Mouse (Mus musculus) ES-E14 (cell line): ENCODE measurements around the gene Amn. TPM values are rescaled to one million over a fixed set of nuclear protein-coding genes. Genes with fewer than 3 reads are reported as not detected.

Experiments used
- DNase-seq: peaks from one replicate; pipeline ENCODE4 v3.0.0-alpha.2; 2013; ENCODE audit warnings: low read depth, low spot score
- H3K27ac ChIP-seq: 2 replicates; pipeline ENCODE4 v1.5.1; 2012; ENCODE audit warnings: low read depth, mild to moderate bottlenecking, low read length, moderate library complexity, mixed read lengths; ENCODE audit not compliant: poor library complexity, insufficient read depth, severe bottlenecking
- H3K36me3 ChIP-seq: 2 replicates; pipeline ENCODE4 v1.6.1; 2012; ENCODE audit warnings: mild to moderate bottlenecking, low read length, moderate library complexity, mixed read lengths; ENCODE audit not compliant: control insufficient read depth, poor library complexity, insufficient read depth, severe bottlenecking
- H3K4me1 ChIP-seq, 2 experiments: fragments of 150-350 bp in 1 of 2; sonication (generic) in 1 of 2; 2 replicates each; pipeline ENCODE4 v1.6.1; 2012; ENCODE audit warnings: low read length in 2 of 2, mild to moderate bottlenecking in 1 of 2, mixed read lengths in 1 of 2; ENCODE audit not compliant: control insufficient read depth in 2 of 2, insufficient read depth in 2 of 2, poor library complexity in 1 of 2
- H3K4me3 ChIP-seq, 2 experiments: fragments of 150-350 bp in 1 of 2; sonication (generic) in 1 of 2; 2 replicates each; pipeline ENCODE4 v1.5.1; 2012; ENCODE audit warnings: low read length in 2 of 2, low read depth in 1 of 2, mild to moderate bottlenecking in 1 of 2, mixed read lengths in 1 of 2; ENCODE audit not compliant: insufficient read depth in 1 of 2, poor library complexity in 1 of 2, severe bottlenecking in 1 of 2
- H3K9ac ChIP-seq: 2 replicates; pipeline ENCODE4 v1.6.1; 2012; ENCODE audit warnings: low read depth, mild to moderate bottlenecking, low read length, mixed read lengths; ENCODE audit not compliant: poor library complexity, insufficient read depth, severe bottlenecking
- H3K9me3 ChIP-seq: fragments of 150-350 bp; sonication (generic); 2 replicates; pipeline ENCODE4 v1.6.1; 2012; ENCODE audit warnings: low read depth, mild to moderate bottlenecking, low read length; ENCODE audit not compliant: control insufficient read depth, insufficient read depth
- CHD2 ChIP-seq: IDR thresholded peaks from 2 replicates; pipeline ENCODE4 v1.6.1; 2014; ENCODE audit warnings: mild to moderate bottlenecking, low read depth, low read length, inconsistent platforms
- HCFC1 ChIP-seq: IDR thresholded peaks from 2 replicates; pipeline ENCODE4 v1.6.1; 2012; ENCODE audit warnings: low read length, inconsistent platforms, borderline replicate concordance; ENCODE audit not compliant: insufficient read depth
- MAFK ChIP-seq: IDR thresholded peaks from 2 replicates; pipeline ENCODE4 v1.6.1; 2014; ENCODE audit warnings: mild to moderate bottlenecking, low read depth, low read length, inconsistent platforms; ENCODE audit not compliant: insufficient read depth
- ZC3H11A ChIP-seq: IDR thresholded peaks from 2 replicates; pipeline ENCODE4 v1.6.1; 2012; ENCODE audit warnings: low read depth, mild to moderate bottlenecking, inconsistent platforms, low read length, borderline replicate concordance
- ZNF384 ChIP-seq: IDR thresholded peaks from 2 replicates; pipeline ENCODE4 v1.6.1; 2012; ENCODE audit warnings: low read depth, low read length, inconsistent platforms
- in situ Hi-C, 2 experiments: fragments of 600-800 bp; cut with MboI; formaldehyde crosslinking; loops; one replicate each; pipeline ENCODE4 v1.15.1; 2025; ENCODE audit warnings: low sequenced_read_pairs in 2 of 2, inconsistent platforms in 1 of 2; ENCODE audit not compliant: unreplicated experiment in 2 of 2
- total RNA-seq: library from RNA; depleted of rRNA; stranded (reverse); fragments of 300-350 nt; gene quantifications from 2 replicates; pipeline ENCODE4 v1.2.3, GENCODE M21; 2012

Amn gene
- total RNA-seq, 1 experiment, result 15.5 TPM

DNA sequence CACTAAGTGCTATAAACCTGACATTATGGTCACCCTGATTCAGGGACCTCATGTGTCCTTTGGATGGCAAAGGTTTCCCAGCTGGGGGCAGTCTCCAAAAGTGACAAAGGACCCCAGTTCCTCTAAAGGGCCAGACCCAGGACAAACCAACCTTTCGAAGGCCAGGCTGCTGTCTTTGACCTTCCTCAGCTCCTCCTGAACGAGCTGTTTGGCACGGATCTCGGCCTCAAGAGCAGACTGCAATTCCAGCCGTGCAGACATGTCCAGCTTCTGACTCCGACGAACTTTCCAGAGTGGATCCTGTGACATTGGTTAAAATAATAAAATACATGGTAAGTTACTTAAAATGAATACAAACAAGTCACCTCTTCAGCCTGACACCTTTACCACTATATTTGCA, 43.4 kb downstream of the Amn start:
- H3K4me1 ChIP-seq, result peaks cover 0 to 7% of the 10 kb centered on the region in 2 experiments; a peak in 1 of 4 replicates
- no peak overlapping the region for H3K9ac ChIP-seq
- no peak overlapping the region for H3K4me3 ChIP-seq
- TF ChIP-seq HCFC1 (no peak), ZC3H11A (no peak), MAFK (no peak), ZNF384 (no peak), CHD2 (no peak)
- H3K36me3 ChIP-seq, result peaks cover 66% of the 10 kb centered on the region
- no peak overlapping the region for H3K27ac ChIP-seq
- DNase-seq, result no peak
- in situ Hi-C loops, result no loop called here
- no peaks in the 10 kb centered on the region for H3K9me3 ChIP-seq

DNA sequence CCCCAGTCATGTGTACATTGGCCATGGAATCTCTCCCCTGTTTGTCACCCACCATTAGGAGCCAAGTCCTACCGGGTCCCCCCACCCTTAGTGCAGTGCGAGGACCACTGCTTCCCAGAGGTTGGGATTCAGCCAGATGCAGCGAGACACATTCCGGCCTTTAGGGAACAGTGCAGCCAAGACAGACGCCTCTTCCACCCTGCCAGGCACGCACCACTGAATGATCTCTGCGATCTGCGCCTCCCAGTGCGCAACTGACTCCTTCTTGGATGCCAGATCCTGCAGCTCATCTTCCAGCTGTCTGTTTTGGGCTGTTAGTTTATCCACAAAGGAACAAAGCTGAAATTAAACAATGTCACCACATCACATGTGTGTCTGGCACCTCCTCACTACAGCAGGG, 46.8 kb downstream of the Amn start:
- TF ChIP-seq MAFK, result no peak
- no peak for TF ChIP-seq ZC3H11A
- no peak for TF ChIP-seq CHD2
- TF ChIP-seq ZNF384, result no peak
- TF ChIP-seq HCFC1, result no peak
- in situ Hi-C loops, result no loop called here
- Histone ChIP-seq H3K9ac (no peak overlapping the region), H3K4me1 (peaks cover 0 to 2% of the 10 kb centered on the region in 2 experiments; a peak in 1 of 4 replicates), H3K9me3 (no peaks in the 10 kb centered on the region), H3K4me3 (no peak overlapping the region), H3K27ac (no peak overlapping the region), H3K36me3 (peaks cover 71% of the 10 kb centered on the region)
- DNase-seq, result no peak

DNA sequence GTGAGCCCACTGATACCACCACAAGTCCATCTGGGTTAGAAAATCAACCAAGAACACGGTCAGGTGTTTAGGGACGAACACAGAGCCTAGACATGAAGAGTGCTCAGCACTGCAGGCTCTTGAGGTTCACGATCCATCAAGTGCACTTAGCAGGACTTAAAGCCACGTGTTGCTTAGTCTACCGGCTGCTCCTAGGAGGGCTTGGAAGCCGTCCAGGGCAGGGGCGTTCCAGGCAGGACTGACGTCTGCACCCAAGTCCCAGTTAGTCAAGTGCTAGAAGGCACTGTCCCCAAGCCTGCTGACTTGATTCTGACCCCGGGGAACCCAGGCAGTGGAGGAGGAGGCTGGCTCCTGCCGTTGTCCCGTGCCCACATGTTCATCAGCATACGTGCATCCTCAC, 49.7 kb downstream of the Amn start:
- no peak overlapping the region for H3K9ac ChIP-seq
- peaks cover 69% of the 10 kb centered on the region for H3K36me3 ChIP-seq
- in situ Hi-C loops, result no loop called here
- no peaks in the 10 kb centered on the region for H3K9me3 ChIP-seq
- H3K4me1 ChIP-seq, result peaks cover 0 to 2% of the 10 kb centered on the region in 2 experiments; a peak in 1 of 4 replicates
- TF ChIP-seq CHD2 (no peak), ZNF384 (no peak), HCFC1 (no peak), ZC3H11A (no peak), MAFK (no peak)
- DNase-seq, result no peak
- no peak overlapping the region for H3K4me3 ChIP-seq
- no peak overlapping the region for H3K27ac ChIP-seq

DNA sequence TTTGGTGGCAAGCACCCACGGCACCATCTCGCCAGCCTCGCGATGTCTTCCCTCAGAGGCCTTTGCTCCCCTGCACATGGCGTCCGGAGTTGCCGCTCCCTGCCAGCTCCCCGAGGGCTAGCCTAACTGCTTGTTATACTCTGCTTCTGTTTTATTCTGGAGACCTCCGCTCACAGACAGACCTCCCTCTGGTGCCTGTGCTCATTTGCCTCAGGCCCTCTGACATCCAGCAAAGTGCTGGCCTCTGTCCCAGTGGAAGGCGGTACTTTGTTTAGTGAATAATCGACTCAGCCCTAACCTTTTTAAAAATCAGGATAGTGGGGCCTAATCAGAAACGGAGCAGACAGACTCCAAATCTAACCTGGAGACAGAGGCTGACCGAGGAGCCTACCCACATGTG, 50.9 kb downstream of the Amn start:
- TF ChIP-seq MAFK (no peak), CHD2 (no peak), ZC3H11A (no peak), HCFC1 (no peak), ZNF384 (no peak)
- H3K36me3 ChIP-seq, result peaks cover 74% of the 10 kb centered on the region
- no peak overlapping the region for H3K27ac ChIP-seq
- no peak for DNase-seq
- H3K9me3 ChIP-seq, result no peaks in the 10 kb centered on the region
- H3K9ac ChIP-seq, result no peak overlapping the region
- H3K4me1 ChIP-seq, result peaks cover 0 to 2% of the 10 kb centered on the region in 2 experiments; a peak in 1 of 4 replicates
- no peak overlapping the region for H3K4me3 ChIP-seq
- in situ Hi-C loops, result no loop called here

- Histone ChIP-seq H3K36me3 (peaks cover 71% of the 10 kb centered on the region), H3K9ac (no peak overlapping the region), H3K4me3 (no peak overlapping the region), H3K9me3 (no peaks in the 10 kb centered on the region), H3K4me1 (peaks cover 0 to 2% of the 10 kb centered on the region in 2 experiments; a peak in 1 of 4 replicates), H3K27ac (no peak overlapping the region)
- DNase-seq, result no peak
- in situ Hi-C loops, result no loop called here
- TF ChIP-seq ZNF384, result no peak
- no peak for TF ChIP-seq CHD2
- no peak for TF ChIP-seq MAFK
- TF ChIP-seq ZC3H11A, result no peak
- TF ChIP-seq HCFC1, result no peak
Observed at GRCm38 (mm10) chr12:111323423-111323822, 52.5 kb downstream of the Amn start.
